Mouse (Mus musculus) neural tube, embryonic 14.5 days (tissue): ENCODE measurements around the gene Pid1. TPM values are rescaled to one million over a fixed set of nuclear protein-coding genes. Genes with fewer than 3 reads are reported as not detected.
A peak's percentile ranks its signal among the peaks of the same experiment; 100 is the strongest.

Experiments used
- ATAC-seq: fragments of 200-750 bp; cut with Nextera tagmentation; 2 replicates; pipeline ENCODE4 v1.8.0; 2017; ENCODE audit warnings: low read depth, mild to moderate bottlenecking, moderate TSS enrichment, moderate library complexity
- H3K27ac ChIP-seq: fragments of 300-500 bp; sonication (generic); 2 replicates; pipeline ENCODE4 v1.5.1; 2014; ENCODE audit warnings: low read depth, mild to moderate bottlenecking, control low read depth, low read length, moderate library complexity, mixed read lengths
- H3K27me3 ChIP-seq: fragments of 300-500 bp; sonication (generic); 2 replicates; pipeline ENCODE4 v1.6.1; 2014; ENCODE audit warnings: low read length; ENCODE audit not compliant: control insufficient read depth, insufficient read depth
- H3K36me3 ChIP-seq: fragments of 300-500 bp; sonication (generic); 2 replicates; pipeline ENCODE4 v1.6.1; 2014; ENCODE audit warnings: low read length, mixed read lengths; ENCODE audit not compliant: control insufficient read depth, insufficient read depth
- H3K4me1 ChIP-seq: fragments of 300-500 bp; sonication (generic); 2 replicates; pipeline ENCODE4 v1.6.1; 2014; ENCODE audit warnings: low read length; ENCODE audit not compliant: control insufficient read depth, insufficient read depth
- H3K4me2 ChIP-seq: fragments of 300-500 bp; sonication (generic); 2 replicates; pipeline ENCODE4 v1.6.1; 2014; ENCODE audit warnings: mild to moderate bottlenecking, low read depth, low read length, control low read depth
- H3K4me3 ChIP-seq: fragments of 300-500 bp; sonication (generic); 2 replicates; pipeline ENCODE4 v1.5.1; 2014; ENCODE audit warnings: low read depth, low read length, control low read depth, mixed read lengths
- H3K9ac ChIP-seq: fragments of 300-500 bp; sonication (generic); replicated peaks from 2 replicates; pipeline ENCODE4 v1.6.1; 2014; ENCODE audit warnings: low read depth, mild to moderate bottlenecking, control low read depth, low read length, mixed read lengths
- H3K9me3 ChIP-seq: fragments of 300-500 bp; sonication (generic); 2 replicates; pipeline ENCODE4 v1.6.1; 2016; ENCODE audit warnings: low read length; ENCODE audit not compliant: control insufficient read depth
- WGBS: fragments of 180-500 bp; shearing (Covaris S2); extraction: QIAGEN DNeasy Blood & Tissue Kit; methylation state at CpG from one replicate; pipeline ENCODE4 v1.1.7; 2014; 5-methylcytosine and 5-hydroxymethylcytosine counted together
- polyA plus RNA-seq: library from polyadenylated mRNA; unstranded; fragments of >200 nt; fragmentation: Nextera tagmentation; extraction: Ambion mirVana; gene quantifications from 2 replicates; pipeline ENCODE4 v1.2.1, GENCODE M21; 2014

The Pid1 gene
- 114 and 145 TPM in 2 replicates for polyA plus RNA-seq

DNA sequence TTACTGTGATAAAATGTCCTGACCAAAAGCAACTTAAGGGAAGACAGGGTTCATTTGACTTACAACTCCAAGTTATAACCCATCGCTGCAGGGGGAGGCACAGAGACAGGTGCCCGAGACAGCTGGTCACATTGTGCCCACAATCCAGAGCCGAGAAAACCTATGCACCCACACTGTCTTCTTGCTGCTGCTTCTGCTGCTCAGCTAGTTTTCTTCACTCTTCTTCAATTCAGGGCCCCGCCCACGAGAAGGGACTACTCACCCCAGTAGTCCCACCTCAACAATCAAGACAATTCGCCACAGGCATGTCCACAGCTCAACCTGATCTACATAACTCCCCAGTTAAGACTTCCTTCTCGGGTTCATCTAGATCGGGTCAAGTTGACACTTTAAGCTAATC, at the start of gene Pid1:
Pid1 (minus strand) TSS at position 214 of the 400 bp plus-strand sequence.
- H3K9ac ChIP-seq = no peak within 1 kb of the TSS
- no peak within 1 kb of the TSS for H3K27ac ChIP-seq
- no peaks in the 10 kb centered on the region for H3K4me1 ChIP-seq
- no peak within 1 kb of the TSS for H3K4me3 ChIP-seq
- H3K27me3 ChIP-seq = no peaks in the 10 kb centered on the region
- H3K9me3 ChIP-seq = no peaks in the 10 kb centered on the region
- no peak for ATAC-seq
- H3K4me2 ChIP-seq = no peak within 1 kb of the TSS
- WGBS = 91% methylated on average over 8 of the region's 8 CpGs
- no peaks in the 10 kb centered on the region for H3K36me3 ChIP-seq

DNA sequence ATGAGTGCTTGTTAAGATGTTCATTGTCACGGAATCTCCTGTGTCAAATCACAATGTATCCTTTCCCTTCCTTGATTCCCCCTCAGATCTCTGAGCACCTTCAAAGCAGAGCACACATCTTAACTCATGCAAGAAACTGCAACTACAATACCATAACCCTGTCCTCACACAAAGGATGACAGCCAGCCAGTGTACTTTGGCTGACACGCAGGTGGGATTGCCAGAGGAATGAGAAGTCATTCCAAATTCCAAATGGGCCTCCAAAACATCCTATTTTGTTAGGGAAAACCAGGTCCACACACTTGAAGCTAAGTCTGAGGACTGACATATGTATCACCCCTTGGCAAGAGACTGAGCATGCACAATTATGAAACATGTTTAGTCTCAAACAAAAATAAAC, 45.5 kb upstream of the Pid1 start:
- no peak overlapping the region for H3K9ac ChIP-seq
- 84% methylated on average over 2 of the region's 2 CpGs for WGBS
- no peak overlapping the region for H3K4me2 ChIP-seq
- no peak overlapping the region for H3K27ac ChIP-seq
- H3K9me3 ChIP-seq = no peaks in the 10 kb centered on the region
- H3K4me1 ChIP-seq = no peaks in the 10 kb centered on the region
- H3K27me3 ChIP-seq = no peaks in the 10 kb centered on the region
- H3K36me3 ChIP-seq = peaks cover 3% of the 10 kb centered on the region; the same call in 1 of the 2 replicates
- ATAC-seq = no peak
- no peak overlapping the region for H3K4me3 ChIP-seq

DNA sequence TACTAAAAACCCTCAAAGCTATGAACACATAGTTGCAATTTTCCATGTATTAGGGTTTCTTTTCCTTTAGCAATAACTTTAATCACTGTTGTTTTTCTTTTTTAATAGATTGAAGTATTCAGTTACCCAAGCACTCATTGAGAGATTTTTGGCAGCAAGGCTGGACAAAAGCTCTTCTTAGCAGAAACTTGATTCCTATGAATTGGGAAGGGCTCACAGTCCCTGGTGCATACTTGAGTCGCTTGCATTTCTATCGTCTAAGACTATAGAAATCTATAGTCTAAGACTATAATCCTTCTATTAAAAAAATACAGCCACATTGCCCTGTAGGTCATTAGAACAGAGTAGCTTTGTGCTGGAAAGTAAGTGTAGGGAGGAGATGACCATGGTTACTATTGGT, 44.9 kb upstream of the Pid1 start:
- Histone ChIP-seq H3K4me1 (no peaks in the 10 kb centered on the region), H3K4me2 (no peak overlapping the region), H3K27ac (no peak overlapping the region), H3K9ac (no peak overlapping the region), H3K36me3 (peaks cover 3% of the 10 kb centered on the region; the same call in 1 of the 2 replicates), H3K9me3 (no peaks in the 10 kb centered on the region), H3K4me3 (no peak overlapping the region), H3K27me3 (no peaks in the 10 kb centered on the region)
- ATAC-seq = no peak
- 83% methylated on average over 2 of the region's 2 CpGs for WGBS

GRCm38 (mm10) chr1:84406891-84407290, 42.9 kb upstream of the Pid1 start:
- H3K9ac ChIP-seq = no peak overlapping the region
- H3K4me1 ChIP-seq = no peaks in the 10 kb centered on the region
- no peak overlapping the region for H3K4me3 ChIP-seq
- WGBS = 85% methylated on average over 4 of the region's 4 CpGs
- no peaks in the 10 kb centered on the region for H3K36me3 ChIP-seq
- no peak for ATAC-seq
- no peak overlapping the region for H3K27ac ChIP-seq
- H3K4me2 ChIP-seq = no peak overlapping the region
- H3K27me3 ChIP-seq = no peaks in the 10 kb centered on the region
- no peaks in the 10 kb centered on the region for H3K9me3 ChIP-seq

DNA sequence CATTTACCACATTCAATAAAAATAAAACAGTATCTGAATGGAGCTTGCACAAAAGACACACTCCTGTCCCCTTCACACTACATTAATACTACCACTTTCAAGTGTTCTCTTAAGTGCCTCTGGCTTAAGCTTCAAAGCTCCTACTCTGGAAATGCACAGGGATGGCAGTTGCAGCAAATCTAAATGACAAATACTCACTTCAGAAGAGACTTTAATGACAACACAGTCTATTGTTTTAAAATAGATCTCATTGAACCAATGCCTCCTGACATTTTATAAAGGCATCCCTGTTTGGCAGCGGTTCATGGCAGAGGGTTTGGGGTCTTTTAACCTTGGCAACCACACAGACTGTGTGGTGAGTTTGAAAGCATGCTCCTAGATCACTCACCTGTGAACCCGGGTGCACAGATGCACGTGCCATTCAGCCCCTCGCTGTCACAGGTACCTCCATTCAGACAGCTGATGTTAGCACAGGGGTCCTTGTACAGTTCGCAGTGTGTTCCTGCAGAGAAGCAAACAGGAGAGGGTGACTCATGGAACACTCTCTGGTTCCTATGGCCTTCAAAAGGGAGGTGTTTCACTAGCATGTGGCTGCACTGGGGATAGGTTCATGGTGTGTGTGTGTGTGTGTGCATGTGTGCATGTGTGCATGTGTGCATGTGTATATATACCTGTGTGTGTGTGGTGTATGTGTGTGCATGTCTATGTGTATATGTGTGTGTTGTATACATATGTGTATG, 41.7 kb upstream of the Pid1 start:
- ATAC-seq = no peak
- 83% methylated on average over 5 of the region's 5 CpGs for WGBS
- no peak overlapping the region for H3K4me3 ChIP-seq
- H3K27me3 ChIP-seq = no peaks in the 10 kb centered on the region
- H3K36me3 ChIP-seq = no peaks in the 10 kb centered on the region
- H3K9me3 ChIP-seq = no peaks in the 10 kb centered on the region
- no peak overlapping the region for H3K9ac ChIP-seq
- no peak overlapping the region for H3K4me2 ChIP-seq
- no peaks in the 10 kb centered on the region for H3K4me1 ChIP-seq
- no peak overlapping the region for H3K27ac ChIP-seq

GRCm38 (mm10) chr1:84404880-84405279, 40.9 kb upstream of the Pid1 start:
- H3K4me3 ChIP-seq = no peak overlapping the region
- no peaks in the 10 kb centered on the region for H3K4me1 ChIP-seq
- ATAC-seq = peak; percentile 28; the same call in 1 of the 2 replicates
- no peaks in the 10 kb centered on the region for H3K27me3 ChIP-seq
- H3K9me3 ChIP-seq = no peaks in the 10 kb centered on the region
- H3K36me3 ChIP-seq = no peaks in the 10 kb centered on the region
- H3K27ac ChIP-seq = no peak overlapping the region
- 53% methylated on average over 12 of the region's 12 CpGs for WGBS
- H3K4me2 ChIP-seq = no peak overlapping the region
- H3K9ac ChIP-seq = no peak overlapping the region

DNA sequence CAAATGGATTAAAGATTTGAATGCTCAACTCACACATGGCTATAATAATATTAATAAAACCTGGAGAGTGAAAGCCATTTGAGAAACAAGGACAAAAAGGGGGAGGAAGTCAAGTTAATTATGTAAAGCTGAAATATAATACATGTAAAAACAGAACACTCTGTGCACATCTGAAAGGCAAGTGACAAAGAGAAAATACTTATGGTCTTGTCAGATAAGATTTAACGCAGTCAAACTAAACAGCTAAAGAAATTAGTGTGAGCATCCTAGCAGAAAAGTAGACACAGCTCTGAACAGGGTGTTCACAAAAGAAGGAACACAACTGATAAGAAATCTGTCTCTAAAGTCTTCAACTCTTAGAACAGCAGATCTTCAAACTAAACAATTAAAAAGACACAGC, 38.2 kb upstream of the Pid1 start:
- Histone ChIP-seq H3K36me3 (no peaks in the 10 kb centered on the region), H3K27me3 (no peaks in the 10 kb centered on the region), H3K4me3 (no peak overlapping the region), H3K27ac (no peak overlapping the region), H3K9me3 (no peaks in the 10 kb centered on the region), H3K4me1 (no peaks in the 10 kb centered on the region), H3K9ac (no peak overlapping the region), H3K4me2 (no peak overlapping the region)
- WGBS = 89% methylated on average over 1 of the region's 1 CpGs
- no peak for ATAC-seq

DNA sequence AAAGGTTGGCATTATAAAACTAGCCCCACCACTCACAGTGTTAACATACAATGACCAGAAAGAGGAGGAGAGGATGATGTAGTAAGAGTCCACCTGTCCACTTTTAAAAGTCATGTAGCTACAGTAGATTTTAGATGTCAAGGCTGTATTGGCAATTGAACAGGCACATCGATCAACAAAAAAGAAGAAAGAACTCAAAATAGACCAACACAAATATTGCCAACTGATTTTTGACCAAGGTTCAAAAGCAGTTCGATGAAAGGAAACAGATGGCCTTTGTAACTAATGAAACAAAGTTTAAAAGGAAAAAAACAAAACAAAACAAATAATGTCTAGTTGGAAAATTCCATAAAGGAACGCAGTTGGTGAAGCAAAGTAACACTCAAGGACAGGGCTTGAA, 35.7 kb upstream of the Pid1 start:
- no peak overlapping the region for H3K4me3 ChIP-seq
- H3K36me3 ChIP-seq = no peaks in the 10 kb centered on the region
- H3K4me1 ChIP-seq = no peaks in the 10 kb centered on the region
- H3K4me2 ChIP-seq = no peak overlapping the region
- no peak overlapping the region for H3K27ac ChIP-seq
- no peak for ATAC-seq
- H3K9me3 ChIP-seq = no peaks in the 10 kb centered on the region
- no peak overlapping the region for H3K9ac ChIP-seq
- no peaks in the 10 kb centered on the region for H3K27me3 ChIP-seq
- 86% methylated on average over 3 of the region's 3 CpGs for WGBS

DNA sequence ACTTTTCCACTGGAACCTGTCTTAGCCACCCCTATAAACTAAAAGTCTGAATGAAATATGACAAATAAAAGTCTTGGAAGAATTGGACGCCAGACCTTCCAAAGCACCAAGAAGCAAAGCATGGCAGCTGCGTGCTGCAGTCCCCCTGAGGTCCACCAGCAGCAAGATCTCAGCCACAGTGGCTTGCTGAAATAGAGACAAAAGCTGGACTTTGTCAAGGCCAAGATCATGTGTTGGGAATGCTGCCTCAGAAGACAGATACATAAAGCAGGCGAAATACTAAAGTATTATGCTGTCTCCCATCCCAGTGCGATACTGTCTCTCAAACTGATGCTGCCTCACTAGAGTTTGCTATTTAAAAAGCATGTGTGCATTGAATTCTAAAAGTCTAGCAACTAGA, 35.1 kb upstream of the Pid1 start:
- H3K36me3 ChIP-seq = no peaks in the 10 kb centered on the region

More for the DNA sequence above, 35.1 kb upstream of the Pid1 start:
- no peaks in the 10 kb centered on the region for H3K27me3 ChIP-seq
- 89% methylated on average over 4 of the region's 4 CpGs for whole genome bisulfite sequencing
- H3K9me3 ChIP-seq = no peaks in the 10 kb centered on the region
- no peak overlapping the region for H3K27ac ChIP-seq
- no peak for ATAC-seq
- no peak overlapping the region for H3K4me3 ChIP-seq
- H3K4me1 ChIP-seq = no peaks in the 10 kb centered on the region
- H3K9ac ChIP-seq = no peak overlapping the region
- H3K4me2 ChIP-seq = no peak overlapping the region
